Mouse (Mus musculus) thymus, postnatal 14 days (tissue): ENCODE data around the gene Vps13d.

Experiments
- DNase-seq: peaks from one replicate; pipeline ENCODE4 v3.0.0; 2021

Gene Vps13d

GRCm38 (mm10) chr4:144969030-144969429, 225.8 kb downstream of the Vps13d start:
- DNase-seq: no peak

GRCm38 (mm10) chr4:144968371-144968770, 226.4 kb downstream of the Vps13d start:
- DNase-seq: no peak

GRCm38 (mm10) chr4:144965255-144965654, 229.6 kb downstream of the Vps13d start:
- no peak for DNase-seq

GRCm38 (mm10) chr4:144961696-144962095, 233.1 kb downstream of the Vps13d start:
- no peak for DNase-seq

- DNase-seq: no peak
Measured at GRCm38 (mm10) chr4:144961232-144961631, 233.6 kb downstream of the Vps13d start.

GRCm38 (mm10) chr4:144960188-144960904, 234.5 kb downstream of the Vps13d start:
- DNase-seq: no peak

GRCm38 (mm10) chr4:144957721-144958120, 237.1 kb downstream of the Vps13d start:
- DNase-seq: no peak

- DNase-seq: no peak
Measured at GRCm38 (mm10) chr4:144957186-144957585, 237.6 kb downstream of the Vps13d start.

GRCm38 (mm10) chr4:144956293-144956692, 238.5 kb downstream of the Vps13d start:
- DNase-seq: no peak

- no peak for DNase-seq
Measured at GRCm38 (mm10) chr4:144955863-144956262, 238.9 kb downstream of the Vps13d start.

GRCm38 (mm10) chr4:144953421-144953820, 241.4 kb downstream of the Vps13d start:
- DNase-seq: no peak

- no peak for DNase-seq
Measured at GRCm38 (mm10) chr4:144951859-144952258, 242.9 kb downstream of the Vps13d start.

GRCm38 (mm10) chr4:144950883-144951282, 243.9 kb downstream of the Vps13d start:
- DNase-seq: no peak

- DNase-seq: no peak
Measured at GRCm38 (mm10) chr4:144950327-144950711, 244.5 kb downstream of the Vps13d start.

- no peak for DNase-seq
Measured at GRCm38 (mm10) chr4:144949441-144950326, 245.1 kb downstream of the Vps13d start.

GRCm38 (mm10) chr4:144947738-144948390, 246.9 kb downstream of the Vps13d start:
- no peak for DNase-seq

GRCm38 (mm10) chr4:144943273-144943672, 251.5 kb downstream of the Vps13d start:
- no peak for DNase-seq

- no peak for DNase-seq
Measured at GRCm38 (mm10) chr4:144942433-144942832, 252.4 kb downstream of the Vps13d start.

- DNase-seq: no peak
Measured at GRCm38 (mm10) chr4:144940796-144941462, 253.9 kb downstream of the Vps13d start.

- DNase-seq: no peak
Measured at GRCm38 (mm10) chr4:144939847-144940411, 254.9 kb downstream of the Vps13d start.

GRCm38 (mm10) chr4:144936563-144937154, 258.1 kb downstream of the Vps13d start:
- no peak for DNase-seq

GRCm38 (mm10) chr4:144934501-144934900, 260.3 kb downstream of the Vps13d start:
- DNase-seq: no peak
